Mouse (Mus musculus) myocyte (in vitro differentiated cells): Measurements from ENCODE around the gene Rrnad1. TPM values are rescaled to one million over a fixed set of nuclear protein-coding genes. Genes with fewer than 3 reads are reported as not detected.

ENCODE experiments used
- H3K27me3 ChIP-seq: one replicate; pipeline ENCODE4 v1.6.1; 2011; ENCODE audit not compliant: control insufficient read depth, insufficient read depth, insufficient read length
- H3K36me3 ChIP-seq: one replicate; pipeline ENCODE4 v1.6.1; 2011; ENCODE audit not compliant: control insufficient read depth, insufficient read depth
- H3K4me2 ChIP-seq: one replicate; pipeline ENCODE4 v1.6.1; 2011; ENCODE audit warnings: low read depth, control low read depth
- H3K4me3 ChIP-seq: one replicate; pipeline ENCODE4 v1.5.1; 2011; ENCODE audit warnings: mild to moderate bottlenecking, control low read depth, moderate library complexity
- H3K79me2 ChIP-seq: one replicate; pipeline ENCODE4 v1.6.1; 2011; ENCODE audit not compliant: control insufficient read depth, insufficient read depth
- H3ac ChIP-seq: one replicate; pipeline ENCODE4 v1.6.1; 2011; ENCODE audit not compliant: control insufficient read depth, insufficient read length
- CEBPB ChIP-seq: IDR thresholded peaks from 2 replicates; pipeline ENCODE4 v1.6.1; 2011; ENCODE audit warnings: mild to moderate bottlenecking, moderate library complexity; ENCODE audit not compliant: poor library complexity, insufficient read depth, severe bottlenecking
- E2F4 ChIP-seq: IDR thresholded peaks from one replicate; pipeline ENCODE4 v1.6.1; 2011; ENCODE audit warnings: mild to moderate bottlenecking, control low read depth, moderate library complexity; ENCODE audit not compliant: insufficient read depth
- MAX ChIP-seq: IDR thresholded peaks from one replicate; pipeline ENCODE4 v1.6.1; 2011; ENCODE audit warnings: low read depth, mild to moderate bottlenecking, control low read depth
- MYOD1 ChIP-seq, 3 experiments: IDR thresholded peaks; one replicate each; pipeline ENCODE4 v1.6.1; 2011; ENCODE audit warnings: control low read depth in 2 of 3, low read depth in 2 of 3, mild to moderate bottlenecking in 2 of 3, moderate library complexity in 1 of 3; ENCODE audit not compliant: insufficient read length in 2 of 3, control insufficient read depth in 1 of 3
- MYOG ChIP-seq, 3 experiments: IDR thresholded peaks; one replicate each; pipeline ENCODE4 v1.6.1; 2011; ENCODE audit warnings: control low read depth in 2 of 3, low read depth in 2 of 3, mild to moderate bottlenecking in 2 of 3; ENCODE audit not compliant: insufficient read length in 2 of 3, control insufficient read depth in 1 of 3, insufficient read depth in 1 of 3
- POLR2A ChIP-seq: IDR thresholded peaks from one replicate; pipeline ENCODE4 v1.6.1; 2011; ENCODE audit warnings: low read depth, mild to moderate bottlenecking, control low read depth, moderate library complexity; ENCODE audit not compliant: insufficient read length
- POLR2AphosphoS2 ChIP-seq: IDR thresholded peaks from one replicate; pipeline ENCODE4 v1.6.1; 2011; ENCODE audit warnings: low read depth, control low read depth; ENCODE audit not compliant: insufficient read length
- REST ChIP-seq: IDR thresholded peaks from one replicate; pipeline ENCODE4 v1.6.1; 2011; ENCODE audit warnings: mild to moderate bottlenecking, control low read depth, moderate library complexity; ENCODE audit not compliant: insufficient read depth, insufficient read length
- SRF ChIP-seq: IDR thresholded peaks from one replicate; pipeline ENCODE4 v1.6.1; 2011; ENCODE audit warnings: low read depth; ENCODE audit not compliant: control insufficient read depth, insufficient read length
- TCF12 ChIP-seq: IDR thresholded peaks from one replicate; pipeline ENCODE4 v1.6.1; 2011; ENCODE audit warnings: mild to moderate bottlenecking, control low read depth; ENCODE audit not compliant: poor library complexity, insufficient read depth, severe bottlenecking
- TCF3 ChIP-seq: IDR thresholded peaks from one replicate; pipeline ENCODE4 v1.6.1; 2011; ENCODE audit warnings: low read depth, control low read depth; ENCODE audit not compliant: insufficient read length
- USF1 ChIP-seq: IDR thresholded peaks from one replicate; pipeline ENCODE4 v1.6.1; 2011; ENCODE audit warnings: low read depth, mild to moderate bottlenecking, control low read depth, moderate library complexity
- polyA plus RNA-seq: library from polyadenylated mRNA; unstranded; fragments of >200 nt; fragmentation: generic; extraction: Trizol; gene quantifications from one replicate; pipeline ENCODE4 v1.2.1, GENCODE M21; 2012; ENCODE audit warnings: missing spikeins

Gene Rrnad1
- polyA plus RNA-seq, 1 experiment: 7.0 TPM

DNA sequence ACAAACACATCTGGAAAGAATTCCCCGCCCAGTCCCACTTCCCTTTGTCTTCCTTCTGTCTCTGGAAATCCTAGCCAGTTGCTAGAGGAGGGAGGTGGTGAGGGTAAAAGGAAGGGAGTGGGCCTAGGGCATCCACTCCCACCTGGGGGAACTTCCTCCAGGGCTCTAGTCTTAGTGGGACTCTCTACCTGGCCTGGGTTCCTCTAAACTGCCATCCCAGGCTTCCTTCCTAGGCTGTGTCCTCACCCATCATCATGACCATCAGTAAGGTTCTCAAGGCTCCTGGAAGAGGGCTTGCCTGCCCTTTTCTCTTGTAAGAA is 16.0 kb upstream of the Rrnad1 start:
- Histone ChIP-seq H3K79me2 (no peaks in the 10 kb centered on the region), H3K4me2 (peak overlapping the region; percentile 38), H3ac (no peak overlapping the region), H3K36me3 (peaks cover 6% of the 10 kb centered on the region), H3K4me3 (no peak overlapping the region), H3K27me3 (no peaks in the 10 kb centered on the region)
- TF ChIP-seq POLR2AphosphoS2 (no peak), MAX (no peak), TCF12 (no peak), MYOG (IDR thresholded peaks at IDR 0.05; ENCODE audit: control insufficient read depth in 1 of 3, insufficient read depth in 1 of 3, insufficient read length in 2 of 3, low read depth in 2 of 3) (no peak)

DNA sequence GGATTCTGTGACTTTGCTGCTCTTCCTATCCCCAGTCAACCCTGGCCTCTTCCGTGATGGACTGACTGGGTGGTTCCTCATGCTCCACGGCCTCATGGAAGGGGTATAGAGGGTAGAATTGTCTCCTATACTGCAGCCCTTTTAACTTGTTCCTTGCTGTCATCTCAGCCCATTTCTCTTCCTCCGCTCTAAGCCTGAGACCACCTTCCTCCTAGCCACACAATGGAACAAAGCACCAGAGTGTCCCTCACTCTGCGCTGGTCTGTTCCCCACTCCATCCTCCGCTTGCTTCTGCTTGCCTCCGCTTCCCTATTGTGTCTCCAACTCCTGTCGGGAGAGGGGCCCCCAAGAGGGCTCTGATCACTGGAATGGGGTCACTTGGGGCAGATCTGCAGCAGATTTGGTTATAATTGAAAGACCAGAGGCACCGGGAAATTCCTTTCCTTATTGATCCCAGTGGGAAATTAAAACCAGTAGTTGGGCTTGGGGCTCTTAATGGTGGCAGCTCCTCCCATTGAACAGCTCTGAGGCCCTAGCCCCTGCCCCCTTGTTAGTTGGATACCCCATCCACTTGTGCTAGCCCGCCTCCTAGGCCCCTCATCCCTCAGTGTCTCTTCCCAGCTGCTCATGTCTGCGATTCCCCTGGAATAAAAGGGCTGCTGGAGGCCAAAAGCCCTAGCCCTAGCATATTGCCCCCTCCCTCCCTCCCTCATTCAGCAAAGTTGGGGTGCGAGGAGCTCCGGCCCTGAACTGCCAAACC is 15.4 kb upstream of the Rrnad1 start:
- H3K4me2 ChIP-seq: peak overlapping the region; percentile 38
- no peaks in the 10 kb centered on the region for H3K27me3 ChIP-seq
- no peak for TF ChIP-seq TCF3
- no peak overlapping the region for H3K4me3 ChIP-seq
- no peaks in the 10 kb centered on the region for H3K79me2 ChIP-seq
- no peak overlapping the region for H3ac ChIP-seq
- H3K36me3 ChIP-seq: peaks cover 11% of the 10 kb centered on the region

DNA sequence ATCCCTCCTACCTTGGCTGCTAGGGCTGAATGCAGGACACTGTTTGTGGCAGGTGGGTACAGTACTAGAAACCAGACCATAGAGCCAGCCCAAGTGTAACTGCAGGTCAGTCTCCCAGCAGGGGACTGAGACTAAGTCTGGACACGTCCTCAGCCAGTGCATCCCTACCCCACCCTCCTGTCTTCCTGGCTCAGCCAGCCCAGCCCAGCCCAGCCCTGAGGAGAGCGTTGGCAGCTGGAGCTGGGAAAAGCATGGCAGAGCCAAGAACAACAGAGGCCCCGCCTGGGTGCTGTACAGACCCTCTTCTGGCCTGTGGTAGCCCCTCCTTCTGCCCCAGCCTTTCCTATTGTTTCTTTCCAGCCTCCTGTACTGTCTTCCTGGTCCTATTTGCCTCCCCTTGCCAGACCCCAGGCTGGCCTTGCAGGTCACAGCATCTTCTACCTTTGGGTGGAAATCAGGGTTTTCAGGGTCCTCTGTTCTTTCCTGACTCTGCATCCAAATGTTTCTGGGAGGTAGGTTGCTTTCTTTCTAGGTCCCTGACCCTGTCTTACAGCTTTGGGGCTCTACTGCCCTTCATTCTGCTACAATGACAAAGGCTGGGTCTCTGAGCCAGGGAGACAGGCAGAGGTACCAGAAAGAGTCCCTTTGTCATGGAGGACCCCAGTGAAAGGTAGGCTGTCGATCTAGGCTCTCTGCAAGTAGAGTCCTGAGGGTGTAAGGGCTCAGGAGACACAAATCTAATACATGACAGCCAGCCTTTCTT is 14.5 kb upstream of the Rrnad1 start:
- TF ChIP-seq USF1: no peak
- no peak for TF ChIP-seq MYOG (IDR thresholded peaks at IDR 0.05; ENCODE audit: control insufficient read depth in 1 of 3, insufficient read depth in 1 of 3, insufficient read length in 2 of 3, low read depth in 2 of 3)
- TF ChIP-seq MAX: no peak
- no peak for TF ChIP-seq TCF12
- TF ChIP-seq E2F4: no peak
- TF ChIP-seq SRF: no peak
- no peak for TF ChIP-seq TCF3
- no peak for TF ChIP-seq CEBPB
- peak in 1 of 3 experiments; percentile 32 for TF ChIP-seq MYOD1 (IDR thresholded peaks at IDR 0.05; ENCODE audit: control insufficient read depth in 1 of 3, insufficient read length in 2 of 3, low read depth in 2 of 3)
- peak; percentile 88 for TF ChIP-seq POLR2AphosphoS2
- TF ChIP-seq POLR2A: peak; percentile 62
- no peak for TF ChIP-seq REST
- no peak overlapping the region for H3K4me3 ChIP-seq
- H3K79me2 ChIP-seq: no peaks in the 10 kb centered on the region
- peak overlapping the region; percentile 67 for H3K4me2 ChIP-seq
- H3K36me3 ChIP-seq: peaks cover 16% of the 10 kb centered on the region
- no peak overlapping the region for H3ac ChIP-seq
- no peaks in the 10 kb centered on the region for H3K27me3 ChIP-seq

- H3K79me2 ChIP-seq: no peaks in the 10 kb centered on the region
- peaks cover 28% of the 10 kb centered on the region for H3K36me3 ChIP-seq
- H3K4me3 ChIP-seq: no peak overlapping the region
- no peak overlapping the region for H3ac ChIP-seq
- H3K4me2 ChIP-seq: peak overlapping the region; percentile 35
- no peak for TF ChIP-seq REST
- H3K27me3 ChIP-seq: no peaks in the 10 kb centered on the region
These were observed 13.1 kb upstream of the Rrnad1 start for GRCm38 (mm10) chr3:87943586-87943985.

DNA sequence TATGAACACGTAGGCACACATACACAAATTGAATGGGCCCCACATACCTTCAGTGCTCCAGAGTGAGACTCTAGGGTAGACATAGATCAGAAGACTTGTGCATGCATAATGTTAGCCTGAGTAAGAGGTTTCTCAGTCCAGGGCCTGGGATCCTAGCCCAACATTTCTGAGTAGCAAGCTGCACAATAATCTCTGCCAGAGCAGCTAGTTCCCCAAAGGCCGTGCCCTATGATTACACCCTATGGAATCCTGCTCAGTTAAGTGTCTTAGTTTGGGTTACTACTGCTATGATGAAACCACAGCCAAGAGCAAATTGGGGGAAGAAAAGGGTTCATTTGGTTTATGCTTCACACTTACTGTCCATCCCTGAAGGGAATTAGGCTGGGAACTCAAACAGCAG is 12.0 kb upstream of the Rrnad1 start:
- Histone ChIP-seq H3K79me2 (peaks cover 1% of the 10 kb centered on the region), H3K27me3 (no peaks in the 10 kb centered on the region), H3K4me3 (no peak overlapping the region), H3K36me3 (peaks cover 37% of the 10 kb centered on the region), H3K4me2 (no peak overlapping the region), H3ac (no peak overlapping the region)
- TF ChIP-seq POLR2A: no peak
- peak; percentile 48; the same call in 1 of the 2 replicates for TF ChIP-seq CEBPB

GRCm38 (mm10) chr3:87940611-87941010 is 10.1 kb upstream of the Rrnad1 start:
- H3K79me2 ChIP-seq: peaks cover 20% of the 10 kb centered on the region
- no peaks in the 10 kb centered on the region for H3K27me3 ChIP-seq
- H3ac ChIP-seq: no peak overlapping the region
- no peak overlapping the region for H3K4me3 ChIP-seq
- no peak overlapping the region for H3K4me2 ChIP-seq
- peaks cover 37% of the 10 kb centered on the region for H3K36me3 ChIP-seq
- TF ChIP-seq TCF3: no peak
- no peak for TF ChIP-seq CEBPB
- TF ChIP-seq REST: no peak
- TF ChIP-seq POLR2A: no peak
- no peak for TF ChIP-seq MYOG (IDR thresholded peaks at IDR 0.05; ENCODE audit: control insufficient read depth in 1 of 3, insufficient read depth in 1 of 3, insufficient read length in 2 of 3, low read depth in 2 of 3)
- TF ChIP-seq TCF12: no peak
- TF ChIP-seq USF1: no peak
- TF ChIP-seq MYOD1 (IDR thresholded peaks at IDR 0.05; ENCODE audit: control insufficient read depth in 1 of 3, insufficient read length in 2 of 3, low read depth in 2 of 3): no peak
